Mouse (Mus musculus) small intestine, adult 2 months (tissue): ENCODE results near the gene Sp2. TPM values are rescaled to one million over a fixed set of nuclear protein-coding genes. Genes with fewer than 3 reads are reported as not detected.

Experiments
- H3K27ac ChIP-seq: fragments of 200-500 bp; 2 replicates; pipeline ENCODE4 v1.5.1; 2012; ENCODE audit warnings: low read depth, low read length, control low read depth, inconsistent platforms; ENCODE audit not compliant: insufficient read depth
- H3K27me3 ChIP-seq: fragments of 200-500 bp; 2 replicates; pipeline ENCODE4 v1.6.1; 2012; ENCODE audit warnings: mild to moderate bottlenecking, moderate library complexity, low read length, inconsistent platforms; ENCODE audit not compliant: control insufficient read depth, insufficient read depth
- H3K36me3 ChIP-seq: fragments of 200-500 bp; 2 replicates; pipeline ENCODE4 v1.6.1; 2012; ENCODE audit warnings: mild to moderate bottlenecking, low read length, control low read depth, inconsistent platforms; ENCODE audit not compliant: control insufficient read depth, insufficient read depth
- H3K4me1 ChIP-seq: fragments of 200-500 bp; 2 replicates; pipeline ENCODE4 v1.6.1; 2012; ENCODE audit warnings: low read length, inconsistent platforms, mixed read lengths; ENCODE audit not compliant: control insufficient read depth, insufficient read depth, insufficient read length
- H3K4me3 ChIP-seq: fragments of 200-500 bp; 2 replicates; pipeline ENCODE4 v1.5.1; 2012; ENCODE audit warnings: low read depth, mild to moderate bottlenecking, control low read depth, inconsistent platforms, low read length, moderate library complexity
- CTCF ChIP-seq: fragments of 200-500 bp; IDR thresholded peaks from 2 replicates; pipeline ENCODE4 v1.5.1; 2012; ENCODE audit warnings: low read depth, mild to moderate bottlenecking, control low read depth, inconsistent platforms, low read length, moderate library complexity, mixed read lengths; ENCODE audit not compliant: insufficient replicate concordance, insufficient read length; ENCODE audit errors: extremely low read depth
- POLR2A ChIP-seq: fragments of 200-500 bp; IDR thresholded peaks from 2 replicates; pipeline ENCODE4 v1.6.1; 2012; ENCODE audit warnings: low read depth, mild to moderate bottlenecking, control low read depth, inconsistent platforms, low read length, moderate library complexity
- WGBS: fragments of 180-500 bp; shearing (Covaris S2); methylation state at CpG from one replicate; pipeline ENCODE4 v1.1.7; 2018; 5-methylcytosine and 5-hydroxymethylcytosine counted together
- polyA plus RNA-seq: library from polyadenylated mRNA; depleted of rRNA; stranded (reverse); fragments of >200 nt; gene quantifications from 2 replicates; pipeline ENCODE4 v1.2.3, GENCODE M21; 2012; rRNA removed

The Sp2 gene
- polyA plus RNA-seq, 1 experiment, result 20.1 TPM

- Histone ChIP-seq H3K4me3 (peak within 1 kb of the TSS; percentile 81), H3K4me1 (peaks cover 33% of the 10 kb centered on the region), H3K27me3 (no peaks in the 10 kb centered on the region), H3K27ac (peak within 1 kb of the TSS; percentile 97), H3K36me3 (peaks cover 4% of the 10 kb centered on the region; the same call in 1 of the 2 replicates)
- WGBS, result under 1% methylated on average over 55 of the region's 55 CpGs
- TF ChIP-seq CTCF (peak; percentile 80), POLR2A (peak; percentile 69; the same call in 1 of the 2 replicates)
Measured at GRCm38 (mm10) chr11:96916044-96916884, 66.5 kb downstream of the Sp2 start, which contains the start of gene Cdk5rap3. Gene Cdk5rap3 (minus strand): TSS chr11:96916496.

GRCm38 (mm10) chr11:96912682-96913081 is 70.1 kb downstream of the Sp2 start:
- no peak overlapping the region for H3K4me3 ChIP-seq
- no peak for TF ChIP-seq POLR2A
- H3K4me1 ChIP-seq, result peaks cover 4% of the 10 kb centered on the region
- H3K36me3 ChIP-seq, result peaks cover 27% of the 10 kb centered on the region
- 74% methylated on average over 11 of the region's 11 CpGs for WGBS
- H3K27me3 ChIP-seq, result no peaks in the 10 kb centered on the region
- H3K27ac ChIP-seq, result no peak overlapping the region

GRCm38 (mm10) chr11:96910003-96910402 is 72.8 kb downstream of the Sp2 start:
- peaks cover 35% of the 10 kb centered on the region for H3K36me3 ChIP-seq
- 34% methylated on average over 7 of the region's 7 CpGs for WGBS

GRCm38 (mm10) chr11:96908594-96908993 is 74.2 kb downstream of the Sp2 start:
- Histone ChIP-seq H3K27me3 (no peaks in the 10 kb centered on the region), H3K27ac (no peak overlapping the region), H3K4me3 (no peak overlapping the region), H3K36me3 (peaks cover 35% of the 10 kb centered on the region), H3K4me1 (no peaks in the 10 kb centered on the region)
- TF ChIP-seq CTCF, result no peak
- no peak for TF ChIP-seq POLR2A
- 95% methylated on average over 12 of the region's 12 CpGs for WGBS

More at GRCm38 (mm10) chr11:96910003-96910402, 72.8 kb downstream of the Sp2 start:
- Histone ChIP-seq H3K27ac (no peak overlapping the region), H3K4me3 (no peak overlapping the region), H3K4me1 (no peaks in the 10 kb centered on the region), H3K27me3 (no peaks in the 10 kb centered on the region)
- no peak for TF ChIP-seq POLR2A
- TF ChIP-seq CTCF, result peak; percentile 72

- TF ChIP-seq CTCF (no peak), POLR2A (no peak)
Measured at GRCm38 (mm10) chr11:96906431-96907161, 76.2 kb downstream of the Sp2 start.

More at GRCm38 (mm10) chr11:96906431-96907161, 76.2 kb downstream of the Sp2 start:
- WGBS, result 67% methylated on average over 15 of the region's 15 CpGs
- Histone ChIP-seq H3K36me3 (peaks cover 35% of the 10 kb centered on the region), H3K4me3 (no peak overlapping the region), H3K4me1 (no peaks in the 10 kb centered on the region), H3K27ac (no peak overlapping the region), H3K27me3 (no peaks in the 10 kb centered on the region)

Other genes starting within 250 kb of the Sp2 start
- 9.8 and 13.2 TPM in 2 replicates for gene Snx11, start 205.4 kb downstream of the Sp2 start, polyA plus RNA-seq
- gene Cbx1, start 193.8 kb downstream of the Sp2 start, polyA plus RNA-seq, result 11.8 and 18.1 TPM in 2 replicates
- 36.1 and 87.5 TPM in 2 replicates for gene Nfe2l1, start 153.0 kb downstream of the Sp2 start, polyA plus RNA-seq
- gene Copz2, start 133.1 kb downstream of the Sp2 start, polyA plus RNA-seq, result 4.7 and 9.5 TPM in 2 replicates
- gene Cdk5rap3, start 66.5 kb downstream of the Sp2 start, polyA plus RNA-seq, result 23.2 and 33.1 TPM in 2 replicates
- 56.6 and 137 TPM in 2 replicates for gene Prr15l, start 54.9 kb downstream of the Sp2 start, polyA plus RNA-seq
- gene Pnpo, start 39.0 kb downstream of the Sp2 start, polyA plus RNA-seq, result 28.4 and 44.6 TPM in 2 replicates
- gene Sp6, start 30.4 kb upstream of the Sp2 start, polyA plus RNA-seq, result 0.13 and 0.22 TPM in 2 replicates
- 23.7 and 50.0 TPM in 2 replicates for gene Scrn2, start 47.0 kb upstream of the Sp2 start, polyA plus RNA-seq
- gene Lrrc46, start 58.4 kb upstream of the Sp2 start, polyA plus RNA-seq, result 0.09 TPM in 2 replicates
- gene Mrpl10, start 58.6 kb upstream of the Sp2 start, polyA plus RNA-seq, result 32.2 and 59.3 TPM in 2 replicates
- gene Osbpl7, start 67.7 kb upstream of the Sp2 start, polyA plus RNA-seq, result 12.1 and 21.3 TPM in 2 replicates
- gene Tbx21, start 132.4 kb upstream of the Sp2 start, polyA plus RNA-seq, result 1.0 and 2.3 TPM in 2 replicates
- gene Tbkbp1, start 168.5 kb upstream of the Sp2 start, polyA plus RNA-seq, result 7.5 and 11.4 TPM in 2 replicates
- gene Kpnb1, start 204.9 kb upstream of the Sp2 start, polyA plus RNA-seq, result 7.5 and 13.5 TPM in 2 replicates